Mouse (Mus musculus): ENCODE results near the gene Zfp652.

DNA sequence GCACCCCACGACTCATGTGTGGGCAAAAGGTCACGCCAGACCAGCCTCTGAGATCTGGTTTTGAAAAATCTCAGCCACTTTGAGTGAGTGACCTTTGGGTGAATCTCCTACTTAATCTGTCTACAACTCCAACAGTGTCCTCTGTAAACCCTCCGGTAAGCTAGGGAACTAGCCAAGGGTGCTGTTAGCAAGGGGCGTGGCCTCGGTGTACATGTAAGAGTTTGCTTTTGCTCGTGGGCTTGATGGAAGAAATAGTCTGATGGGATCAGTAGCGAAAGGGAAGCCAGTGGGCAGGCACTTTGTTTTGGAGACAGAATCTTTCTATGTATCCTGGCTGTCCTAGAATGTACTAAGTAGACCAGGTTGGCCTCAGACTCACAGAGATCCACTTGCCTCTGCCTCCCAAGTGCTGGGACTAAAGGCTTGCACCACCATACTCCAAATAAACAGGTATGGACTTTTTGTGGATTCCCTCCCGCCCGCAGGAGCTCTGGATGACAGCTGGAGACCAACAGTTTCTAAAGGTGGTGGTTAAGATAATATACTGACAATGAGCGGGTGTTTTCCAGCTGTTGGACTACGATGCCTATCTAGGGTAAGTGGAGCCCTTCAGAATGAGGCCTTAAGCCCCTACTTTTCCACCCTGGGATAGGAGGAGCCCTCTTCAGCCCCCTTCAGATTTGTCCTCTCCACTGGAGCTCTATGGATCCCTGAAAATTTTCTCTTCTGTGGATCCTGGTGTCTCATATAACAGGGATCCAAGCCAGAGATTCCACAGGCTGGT is 115.9 kb downstream of the Zfp652 start:
- TF ChIP-seq FLI1 (IDR thresholded peaks at IDR 0.05; ENCODE audit: low read length) (no peak), GATA1 (IDR thresholded peaks at IDR 0.05; ENCODE audit: borderline replicate concordance, low read length) (no peak)

Data from megakaryocyte, embryonic 14.5 days (primary cell).